Mouse (Mus musculus) midbrain, embryonic 14.5 days (tissue): Measurements from ENCODE around the gene Plxna2. TPM values are rescaled to one million over a fixed set of nuclear protein-coding genes. Genes with fewer than 3 reads are reported as not detected.

Experiments used
- ATAC-seq: fragments of 200-750 bp; cut with Nextera tagmentation; 2 replicates; pipeline ENCODE4 v1.8.0; 2017; ENCODE audit warnings: moderate number of reproducible peaks, moderate library complexity; ENCODE audit not compliant: low FRiP score, low TSS enrichment
- DNase-seq: peaks from one replicate; pipeline ENCODE4 v3.0.0-alpha.2; 2015
- H3K27ac ChIP-seq: fragments of 300-500 bp; sonication (generic); replicated peaks from 2 replicates; pipeline ENCODE4 v1.5.1; 2014; ENCODE audit warnings: mild to moderate bottlenecking, low read depth, low read length, moderate library complexity
- H3K27me3 ChIP-seq: fragments of 300-500 bp; sonication (generic); 2 replicates; pipeline ENCODE4 v1.6.1; 2014; ENCODE audit warnings: low read length, control low read depth, mixed read lengths; ENCODE audit not compliant: control insufficient read depth, insufficient read depth
- H3K36me3 ChIP-seq: fragments of 300-500 bp; sonication (generic); 2 replicates; pipeline ENCODE4 v1.6.1; 2014; ENCODE audit warnings: low read length, control low read depth; ENCODE audit not compliant: control insufficient read depth, insufficient read depth
- H3K4me1 ChIP-seq: fragments of 300-500 bp; sonication (generic); 2 replicates; pipeline ENCODE4 v1.6.1; 2014; ENCODE audit warnings: mild to moderate bottlenecking, antibody characterized with exemption, low read length, control low read depth; ENCODE audit not compliant: control insufficient read depth, insufficient read depth
- H3K4me2 ChIP-seq: fragments of 300-500 bp; sonication (generic); 2 replicates; pipeline ENCODE4 v1.6.1; 2014; ENCODE audit warnings: mild to moderate bottlenecking, low read length, moderate library complexity
- H3K4me3 ChIP-seq: fragments of 300-500 bp; sonication (generic); replicated peaks from 2 replicates; pipeline ENCODE4 v1.5.1; 2014; ENCODE audit warnings: low read depth, low read length
- H3K9ac ChIP-seq: fragments of 300-500 bp; sonication (generic); replicated peaks from 2 replicates; pipeline ENCODE4 v1.6.1; 2014; ENCODE audit warnings: mild to moderate bottlenecking, low read length, moderate library complexity
- H3K9me3 ChIP-seq: fragments of 300-500 bp; sonication (generic); 2 replicates; pipeline ENCODE4 v1.6.1; 2016; ENCODE audit warnings: low read length, control low read depth, mixed read lengths; ENCODE audit not compliant: control insufficient read depth
- WGBS: fragments of 180-500 bp; shearing (Covaris S2); extraction: QIAGEN DNeasy Blood & Tissue Kit; methylation state at CpG from one replicate; pipeline ENCODE4 v1.1.7; 2014; 5-methylcytosine and 5-hydroxymethylcytosine counted together
- polyA plus RNA-seq: library from polyadenylated mRNA; unstranded; fragments of >200 nt; fragmentation: Nextera tagmentation; extraction: Ambion mirVana; gene quantifications from 2 replicates; pipeline ENCODE4 v1.2.1, GENCODE M21; 2014

The Plxna2 gene
- polyA plus RNA-seq, 1 experiment from 2014 or later, result 24.1 TPM

- ATAC-seq, result no peak
- Histone ChIP-seq H3K4me2 (no peak overlapping the region), H3K4me3 (no peak overlapping the region), H3K4me1 (0 out of 2 replicates have a peak, but pooled peaks cover 2% of the 10 kb centered on the region), H3K36me3 (no peaks in the 10 kb centered on the region), H3K27me3 (no peaks in the 10 kb centered on the region), H3K9me3 (no peaks in the 10 kb centered on the region), H3K27ac (no peak overlapping the region), H3K9ac (no peak overlapping the region)
- no peak for DNase-seq
Measured at GRCm38 (mm10) chr1:194682021-194682420, 64.0 kb downstream of the Plxna2 start.

GRCm38 (mm10) chr1:194683132-194683531 is 65.1 kb downstream of the Plxna2 start:
- ATAC-seq, result no peak
- no peaks in the 10 kb centered on the region for H3K9me3 ChIP-seq
- no peaks in the 10 kb centered on the region for H3K27me3 ChIP-seq
- H3K27ac ChIP-seq, result no peak overlapping the region
- H3K36me3 ChIP-seq, result no peaks in the 10 kb centered on the region
- H3K4me3 ChIP-seq, result no peak overlapping the region
- 75% methylated on average over 3 of the region's 3 CpGs for WGBS
- H3K4me1 ChIP-seq, result 0 out of 2 replicates have a peak, but pooled peaks cover 2% of the 10 kb centered on the region
- DNase-seq, result no peak
- H3K4me2 ChIP-seq, result no peak overlapping the region
- no peak overlapping the region for H3K9ac ChIP-seq

- DNase-seq, result no peak
- H3K9me3 ChIP-seq, result no peaks in the 10 kb centered on the region
- H3K36me3 ChIP-seq, result no peaks in the 10 kb centered on the region
- no peaks in the 10 kb centered on the region for H3K27me3 ChIP-seq
- no peak for ATAC-seq
- no peak overlapping the region for H3K4me2 ChIP-seq
- no peak overlapping the region for H3K9ac ChIP-seq
- no peak overlapping the region for H3K27ac ChIP-seq
- 0 out of 2 replicates have a peak, but pooled peaks cover 2% of the 10 kb centered on the region for H3K4me1 ChIP-seq
- WGBS, result 82% methylated on average over 2 of the region's 2 CpGs
- H3K4me3 ChIP-seq, result no peak overlapping the region
Measured at GRCm38 (mm10) chr1:194685896-194686295, 67.9 kb downstream of the Plxna2 start.

GRCm38 (mm10) chr1:194687746-194688145 is 69.7 kb downstream of the Plxna2 start:
- Histone ChIP-seq H3K9ac (no peak overlapping the region), H3K4me3 (no peak overlapping the region), H3K9me3 (no peaks in the 10 kb centered on the region), H3K27me3 (no peaks in the 10 kb centered on the region), H3K27ac (no peak overlapping the region), H3K36me3 (no peaks in the 10 kb centered on the region), H3K4me2 (no peak overlapping the region), H3K4me1 (0 out of 2 replicates have a peak, but pooled peaks cover 2% of the 10 kb centered on the region)
- WGBS, result 65% methylated on average over 1 of the region's 1 CpGs
- DNase-seq, result no peak
- no peak for ATAC-seq

GRCm38 (mm10) chr1:194688161-194688560 is 70.1 kb downstream of the Plxna2 start:
- Histone ChIP-seq H3K27me3 (no peaks in the 10 kb centered on the region), H3K4me1 (0 out of 2 replicates have a peak, but pooled peaks cover 2% of the 10 kb centered on the region), H3K36me3 (no peaks in the 10 kb centered on the region), H3K9me3 (no peaks in the 10 kb centered on the region), H3K27ac (no peak overlapping the region), H3K4me3 (no peak overlapping the region), H3K4me2 (no peak overlapping the region), H3K9ac (no peak overlapping the region)
- ATAC-seq (no peak), DNase-seq (no peak)
- WGBS, result 75% methylated on average over 2 of the region's 2 CpGs

- ATAC-seq, result no peak
- Histone ChIP-seq H3K27me3 (no peaks in the 10 kb centered on the region), H3K27ac (no peak overlapping the region)
Measured at GRCm38 (mm10) chr1:194693063-194693462, 75.0 kb downstream of the Plxna2 start.

GRCm38 (mm10) chr1:194693488-194693887 is 75.5 kb downstream of the Plxna2 start:
- no peak for DNase-seq
- Histone ChIP-seq H3K27me3 (no peaks in the 10 kb centered on the region), H3K4me2 (no peak overlapping the region), H3K4me3 (no peak overlapping the region), H3K27ac (no peak overlapping the region), H3K9ac (no peak overlapping the region), H3K4me1 (no peaks in the 10 kb centered on the region), H3K36me3 (no peaks in the 10 kb centered on the region), H3K9me3 (no peaks in the 10 kb centered on the region)
- ATAC-seq, result no peak
- WGBS, result 87% methylated on average over 2 of the region's 2 CpGs

More at GRCm38 (mm10) chr1:194693063-194693462, 75.0 kb downstream of the Plxna2 start:
- Histone ChIP-seq H3K9ac (no peak overlapping the region), H3K4me1 (no peaks in the 10 kb centered on the region), H3K9me3 (no peaks in the 10 kb centered on the region), H3K4me2 (no peak overlapping the region), H3K4me3 (no peak overlapping the region), H3K36me3 (no peaks in the 10 kb centered on the region)
- no peak for DNase-seq

GRCm38 (mm10) chr1:194694805-194695204 is 76.8 kb downstream of the Plxna2 start:
- WGBS, result 88% methylated on average over 2 of the region's 2 CpGs
- Histone ChIP-seq H3K27me3 (no peaks in the 10 kb centered on the region), H3K4me1 (no peaks in the 10 kb centered on the region), H3K4me3 (no peak overlapping the region), H3K4me2 (no peak overlapping the region), H3K36me3 (no peaks in the 10 kb centered on the region), H3K9me3 (no peaks in the 10 kb centered on the region), H3K9ac (no peak overlapping the region), H3K27ac (no peak overlapping the region)
- ATAC-seq, result no peak
- no peak for DNase-seq

- Histone ChIP-seq H3K27ac (no peak overlapping the region), H3K4me2 (no peak overlapping the region), H3K27me3 (no peaks in the 10 kb centered on the region), H3K4me3 (no peak overlapping the region), H3K4me1 (no peaks in the 10 kb centered on the region), H3K9me3 (no peaks in the 10 kb centered on the region), H3K9ac (no peak overlapping the region), H3K36me3 (no peaks in the 10 kb centered on the region)
- 96% methylated on average over 2 of the region's 2 CpGs for WGBS
- no peak for DNase-seq
- no peak for ATAC-seq
Measured at GRCm38 (mm10) chr1:194697439-194697838, 79.4 kb downstream of the Plxna2 start.
